Mouse (Mus musculus) fat pad, adult 2 months (tissue): ENCODE measurements around the gene Tex10.

Experiments used
- DNase-seq: peaks from one replicate; pipeline ENCODE4 v3.0.0-alpha.2; 2011; ENCODE audit warnings: low read depth, low spot score; ENCODE audit errors: extremely low read depth

Gene Tex10

DNA sequence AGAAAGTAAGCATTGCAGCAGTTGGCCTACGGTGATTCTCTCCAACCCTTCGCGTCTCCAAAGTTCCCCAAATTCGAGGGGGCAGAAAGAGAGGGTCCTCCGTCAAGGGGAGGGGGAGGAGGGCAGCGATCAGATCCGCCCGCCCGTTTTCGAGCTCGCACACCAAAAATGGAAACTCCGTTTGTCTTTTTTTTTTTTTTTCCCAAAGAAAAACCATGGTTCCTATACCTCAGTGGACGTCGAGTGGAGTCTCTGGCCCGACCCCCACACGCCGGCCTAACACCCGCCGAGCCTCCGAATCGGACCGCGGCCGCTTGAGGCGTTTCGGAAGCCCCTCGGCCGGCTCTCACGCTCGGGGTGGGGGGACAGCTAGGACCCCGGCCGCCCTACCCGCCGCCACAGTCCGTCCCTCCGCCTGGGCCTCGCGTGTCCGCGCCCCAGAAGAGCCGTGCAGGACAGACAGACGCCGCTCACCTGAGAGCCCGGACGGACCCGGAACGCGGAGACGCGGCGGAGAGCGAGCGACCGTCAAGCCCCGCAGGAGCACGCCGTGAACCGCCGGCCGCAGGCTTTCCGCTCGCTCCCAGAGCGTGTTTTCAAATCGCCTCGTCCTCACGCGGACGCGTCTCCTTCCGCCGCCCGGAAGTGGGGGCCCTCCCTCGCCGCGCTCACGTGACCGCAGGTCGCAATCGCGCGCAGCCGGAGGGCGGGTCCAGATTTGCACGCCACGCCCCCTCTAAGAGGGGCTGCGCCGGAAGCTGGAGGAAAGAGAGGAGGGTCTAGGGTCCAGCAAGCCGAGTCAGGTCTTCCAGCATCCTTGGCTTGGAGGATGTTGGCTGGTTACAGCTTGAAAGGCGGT is at the start of gene Tex10:
Gene Tex10 (minus strand): TSS at position 668 of the 859 bp plus-strand sequence.
- peak; percentile 7 for DNase-seq

DNA sequence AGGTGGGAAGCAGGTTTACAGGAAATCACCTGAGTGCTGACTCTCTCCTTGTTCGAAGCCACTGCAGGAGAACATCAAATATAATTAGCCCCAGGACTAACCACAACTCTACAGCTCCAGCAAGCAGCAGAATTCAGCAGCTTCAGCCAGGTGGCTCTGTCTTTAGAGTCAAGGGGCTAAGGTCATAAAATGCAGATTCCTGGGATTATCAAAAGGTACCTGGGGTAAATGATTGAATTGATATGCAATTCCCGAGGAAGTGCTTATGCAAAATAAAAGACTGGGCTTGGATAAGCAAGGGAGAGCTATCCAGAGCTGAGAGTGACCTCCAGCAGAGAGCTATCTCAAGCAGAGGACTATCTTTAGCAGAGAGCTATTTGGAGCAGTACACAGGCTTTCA is 37.6 kb upstream of the Tex10 start:
- no peak for DNase-seq

DNA sequence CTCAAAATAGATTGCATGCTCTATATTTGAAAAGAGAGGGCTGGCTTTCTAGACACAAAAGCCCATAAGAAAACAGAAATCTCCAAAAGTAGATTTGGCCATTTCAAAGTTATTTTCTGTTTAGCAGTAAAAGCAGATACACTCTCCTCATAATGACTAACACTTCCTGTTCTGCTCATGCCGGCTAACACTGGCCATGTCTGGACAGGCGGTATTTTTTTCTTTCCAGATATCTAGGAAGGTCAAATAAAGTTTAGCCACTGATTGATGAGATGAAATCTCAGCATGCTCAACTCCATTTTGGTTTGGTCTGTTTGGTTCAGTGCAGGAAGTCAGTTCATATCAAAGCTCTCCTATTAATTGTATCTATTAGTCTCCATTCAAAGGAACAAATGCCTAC is 19.3 kb upstream of the Tex10 start:
- DNase-seq, result no peak

DNA sequence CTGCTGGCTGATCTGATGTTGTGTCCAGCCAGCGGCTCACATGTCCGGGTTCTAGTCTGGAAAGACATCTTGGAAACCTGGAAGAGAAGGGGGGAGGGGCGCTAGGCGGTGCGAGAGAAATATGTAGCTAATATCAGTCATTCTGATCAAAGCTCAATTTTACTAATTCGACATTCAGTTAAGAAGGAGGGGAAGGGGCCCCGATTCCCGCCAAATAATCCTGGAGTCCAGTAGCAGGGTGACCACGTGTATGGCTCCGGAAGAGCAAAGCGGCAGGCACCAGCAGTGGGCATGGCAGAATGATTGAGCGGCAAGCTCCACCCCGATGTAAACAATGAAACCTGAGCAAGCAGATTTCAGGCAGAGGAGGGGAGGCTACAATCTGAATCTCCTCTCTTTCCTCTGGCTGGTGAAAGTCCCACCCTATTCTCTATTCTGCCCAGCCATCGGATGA is 18.1 kb upstream of the Tex10 start:
- DNase-seq, result no peak

DNA sequence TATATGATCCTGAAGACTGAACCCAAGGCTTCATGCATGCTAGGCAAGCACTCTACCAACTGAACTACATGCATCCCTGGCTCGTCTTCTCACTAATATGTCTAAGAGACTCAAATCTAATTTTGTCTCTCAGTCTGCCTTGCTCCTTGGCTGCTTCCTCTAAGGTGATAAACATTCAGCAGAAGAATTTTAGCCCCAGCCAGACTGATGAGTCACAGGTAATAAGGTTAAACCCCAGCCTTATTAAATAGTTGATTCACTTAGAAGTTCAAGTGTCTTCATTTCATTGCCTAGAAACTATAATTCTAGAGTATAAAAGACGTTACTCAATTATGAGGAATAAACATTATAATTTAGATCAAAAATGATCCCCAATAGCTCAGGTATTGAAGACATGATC is 15.7 kb upstream of the Tex10 start:
- no peak for DNase-seq

DNA sequence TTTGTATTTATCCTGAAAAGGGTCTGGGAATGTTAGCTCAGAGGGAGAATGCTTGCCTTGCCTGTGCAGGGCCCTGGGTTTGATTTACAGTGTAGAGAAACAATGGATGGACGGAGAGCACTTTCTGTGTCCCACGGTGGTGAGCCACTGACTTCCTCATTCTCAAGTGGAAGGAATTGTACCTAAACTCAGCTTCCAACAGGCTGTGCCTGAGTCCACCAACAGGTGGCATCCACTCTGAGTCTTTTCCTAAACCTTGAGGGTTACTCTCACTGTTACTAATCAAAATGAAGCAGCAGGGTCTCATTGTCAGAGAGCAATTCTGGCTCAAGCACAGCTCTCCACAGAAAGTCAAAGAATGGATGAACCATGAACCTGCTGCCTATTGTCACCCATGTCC is 8.0 kb upstream of the Tex10 start:
- no peak for DNase-seq

DNA sequence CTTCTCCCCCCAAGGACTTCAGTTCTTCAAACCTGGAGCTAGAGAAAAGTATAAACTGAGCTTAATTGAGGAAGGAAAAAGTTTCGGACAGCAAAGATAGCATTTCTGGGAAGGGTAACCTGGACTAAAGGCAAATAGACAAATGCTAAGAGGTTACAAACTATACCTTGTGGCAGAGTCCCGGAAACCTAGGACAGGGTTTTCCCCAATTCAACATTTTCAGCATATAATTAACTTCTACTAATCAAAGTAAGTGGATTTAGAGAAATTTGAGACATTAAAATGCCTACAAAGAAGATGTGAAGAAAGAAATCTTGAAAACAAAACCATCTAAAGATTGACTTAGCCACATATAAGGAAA is 372 bp upstream of the Tex10 start:
- no peak for DNase-seq

DNA sequence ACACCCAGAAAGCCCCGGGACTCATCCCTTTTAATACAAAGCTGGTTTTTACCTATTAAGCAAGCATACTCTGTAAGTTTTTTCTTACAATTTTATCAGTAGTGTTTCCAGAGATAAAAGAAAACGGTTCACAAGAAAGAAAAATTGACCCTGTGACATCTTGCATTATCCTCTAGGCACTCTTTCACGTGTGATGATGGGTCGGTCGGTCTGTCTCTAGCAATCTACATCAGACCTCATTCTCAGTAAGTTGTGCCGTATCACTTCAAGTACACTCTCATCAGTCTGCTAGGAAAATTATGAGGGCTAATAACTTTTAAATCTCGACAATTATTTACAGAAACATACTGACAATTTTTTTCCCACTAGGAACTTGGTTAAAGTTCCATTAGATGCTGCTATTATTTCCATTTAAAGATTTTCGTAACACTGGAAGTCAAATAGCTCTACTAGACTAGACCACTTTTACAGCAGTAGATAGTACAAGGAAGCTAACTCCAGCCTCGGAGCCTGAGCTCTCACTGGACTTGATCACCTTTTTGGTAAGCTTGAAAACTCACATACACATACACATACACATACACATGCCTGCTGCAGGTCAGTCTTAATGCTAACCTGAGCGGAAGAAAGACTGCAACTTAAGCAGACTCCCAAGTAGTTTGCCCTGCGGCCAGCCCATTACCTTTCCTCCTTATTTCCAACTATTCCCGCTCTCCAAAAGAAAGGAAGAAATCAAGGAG is 1.0 kb downstream of the Tex10 start:
- DNase-seq, result no peak

DNA sequence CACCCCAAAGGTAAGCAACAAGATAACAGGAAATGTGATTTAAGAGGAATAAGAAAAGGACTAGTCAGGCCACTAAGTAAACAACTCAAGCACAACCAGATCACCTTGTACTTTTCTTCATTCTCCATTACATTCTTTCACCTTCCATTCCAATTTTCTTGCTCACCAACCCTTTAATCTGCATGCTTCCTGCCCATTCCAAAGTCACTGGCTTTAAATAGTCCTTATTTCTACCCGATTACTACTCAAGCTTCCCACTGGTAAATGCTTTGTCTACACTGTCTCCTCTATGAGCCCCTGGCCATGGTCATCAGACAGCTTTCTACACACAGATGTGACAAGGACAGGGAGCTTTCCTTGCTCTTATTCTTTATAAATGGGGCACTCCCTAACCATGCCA is 2.3 kb downstream of the Tex10 start:
- DNase-seq, result no peak

DNA sequence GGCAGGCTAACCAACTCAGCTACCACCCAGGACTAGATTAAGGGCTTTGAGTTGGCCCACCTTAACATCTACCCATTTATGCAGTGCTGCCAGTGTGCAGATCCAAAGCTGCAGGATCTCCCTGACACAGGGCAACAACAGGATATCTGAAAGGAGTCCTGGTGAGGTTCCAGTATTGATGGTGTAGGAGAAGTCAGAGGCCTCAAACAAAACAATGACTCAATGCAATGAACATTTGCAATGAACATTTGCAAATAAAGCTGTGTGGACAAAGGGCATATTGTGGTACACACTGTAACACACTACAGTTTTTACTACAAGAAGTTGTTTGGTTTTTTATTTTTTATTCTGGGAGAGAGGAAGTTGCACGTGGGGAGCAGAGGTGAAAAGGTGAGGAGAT is 12.2 kb downstream of the Tex10 start:
- no peak for DNase-seq

DNA sequence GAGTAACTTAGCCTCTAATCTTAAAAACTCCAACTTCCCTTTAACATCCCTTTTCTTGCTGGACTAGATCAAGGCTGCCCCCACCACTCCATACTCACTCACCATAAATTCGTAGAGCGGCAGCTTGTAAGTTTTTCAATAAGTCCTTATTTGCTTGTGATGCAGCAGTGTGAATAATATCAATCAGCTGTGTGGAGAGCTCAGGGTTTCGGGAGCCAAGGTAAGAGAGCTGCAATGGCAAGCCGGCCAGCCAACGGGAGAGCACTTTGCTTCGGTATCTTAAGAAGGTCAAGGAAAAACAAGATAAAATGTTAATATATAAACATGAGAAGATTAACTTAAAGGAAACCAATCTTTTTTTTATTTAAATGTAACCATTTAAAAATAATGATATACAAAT is 14.8 kb downstream of the Tex10 start:
- DNase-seq, result no peak

DNA sequence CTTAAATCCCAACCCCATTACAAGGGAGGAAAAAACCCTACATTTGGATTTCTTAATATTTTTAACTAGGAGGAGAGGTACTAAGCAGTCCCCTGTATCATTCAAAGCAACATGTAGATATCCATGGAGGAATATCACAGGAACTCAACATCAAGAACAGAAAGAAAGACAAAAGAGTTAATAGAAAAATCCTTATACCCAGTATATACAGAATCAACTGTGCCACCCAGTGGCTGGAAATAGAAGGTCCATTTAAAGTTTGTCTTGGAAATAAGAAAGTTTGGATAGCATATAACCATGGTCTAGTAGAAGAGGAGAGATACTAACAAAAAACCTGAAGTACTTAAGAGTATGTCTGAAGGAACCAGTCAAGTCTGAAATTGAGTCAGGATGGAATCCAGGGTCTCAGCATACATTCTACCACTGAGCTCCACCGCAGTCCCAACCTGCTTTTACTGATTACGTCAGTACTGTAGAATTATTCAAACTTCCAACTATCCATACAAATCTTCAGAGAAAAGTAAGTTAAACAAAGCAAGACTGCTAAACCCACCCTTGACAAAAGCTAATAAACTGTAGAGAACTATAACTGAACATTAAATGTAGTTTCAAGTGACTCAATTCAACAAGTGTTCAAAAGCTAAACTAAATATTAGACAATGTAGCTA is 19.0 kb downstream of the Tex10 start:
- DNase-seq, result no peak

DNA sequence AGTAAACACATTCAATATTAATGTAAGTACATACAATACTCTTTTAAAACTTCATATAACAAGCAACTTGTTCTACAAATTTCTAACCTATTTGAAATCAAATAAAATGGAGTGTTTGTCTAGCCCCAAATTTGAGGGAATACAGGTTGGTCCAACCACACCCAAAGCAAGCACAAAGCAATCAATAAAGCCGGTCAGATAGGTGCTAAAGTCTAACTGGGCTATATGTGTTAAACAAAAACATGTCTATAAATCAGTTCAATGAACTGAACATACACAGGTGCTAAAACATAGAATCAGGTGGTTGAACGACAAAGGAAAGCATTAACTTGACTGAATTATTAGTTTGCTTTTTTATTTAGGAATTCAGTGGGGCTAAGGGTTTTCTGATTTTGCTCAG is 45.2 kb downstream of the Tex10 start:
- DNase-seq, result no peak

DNA sequence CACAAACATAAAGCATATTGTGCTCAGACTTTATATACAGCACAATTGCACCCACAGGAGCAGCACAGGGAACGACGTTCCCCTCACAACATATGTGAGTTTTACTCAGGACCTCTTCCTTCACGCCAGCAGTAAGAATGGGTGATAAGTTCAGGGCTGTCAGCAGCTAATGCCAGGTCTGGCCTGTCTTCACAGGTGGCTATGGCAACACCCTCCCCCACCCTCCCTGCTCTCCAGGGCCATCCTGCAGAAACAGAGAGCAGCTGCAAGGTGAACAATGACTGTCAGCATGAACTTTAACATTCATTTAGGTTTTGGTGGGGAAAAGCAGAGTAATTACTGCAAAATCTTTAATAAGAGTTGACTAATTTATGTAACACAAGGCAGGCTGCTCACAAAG is 45.8 kb downstream of the Tex10 start:
- DNase-seq, result no peak

DNA sequence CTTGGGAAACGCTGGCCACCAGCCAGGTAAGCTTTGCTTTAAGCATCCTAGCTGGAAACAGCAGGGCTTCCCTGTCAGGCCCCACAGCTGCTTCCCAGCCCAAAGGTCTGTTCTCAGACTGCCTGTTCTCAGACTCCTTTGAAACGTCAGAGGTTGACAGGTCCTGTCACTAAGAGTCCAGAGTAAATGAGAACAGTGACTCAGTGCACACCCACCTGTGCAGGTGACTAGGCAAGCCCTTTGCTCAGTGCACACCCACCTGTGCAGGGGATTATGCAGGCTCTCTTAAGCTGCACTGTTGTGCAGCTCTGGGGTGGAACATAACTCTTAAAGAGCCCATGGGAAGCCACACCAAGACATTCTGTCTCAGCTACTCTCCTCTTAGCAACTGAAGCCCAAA is 49.5 kb downstream of the Tex10 start:
- DNase-seq, result no peak

DNA sequence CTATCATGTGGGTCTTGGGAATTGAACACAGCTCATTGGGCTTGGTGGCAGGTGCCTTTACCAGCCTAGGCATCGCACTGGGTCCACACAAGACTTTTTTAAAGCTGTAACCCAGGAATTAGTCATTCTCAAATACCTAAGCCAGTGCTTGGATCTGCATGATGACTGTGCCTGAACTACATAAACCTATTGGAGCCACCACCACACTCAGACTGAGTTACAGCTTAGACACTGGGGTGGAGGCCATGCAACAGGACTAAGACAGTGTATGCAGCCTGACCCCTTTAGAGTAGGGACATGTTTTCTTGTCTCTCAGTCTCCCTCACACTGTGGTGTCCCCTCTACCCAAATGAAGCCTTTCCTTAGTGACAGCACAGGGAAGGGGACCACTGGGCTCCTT is 50.6 kb downstream of the Tex10 start:
- no peak for DNase-seq

DNA sequence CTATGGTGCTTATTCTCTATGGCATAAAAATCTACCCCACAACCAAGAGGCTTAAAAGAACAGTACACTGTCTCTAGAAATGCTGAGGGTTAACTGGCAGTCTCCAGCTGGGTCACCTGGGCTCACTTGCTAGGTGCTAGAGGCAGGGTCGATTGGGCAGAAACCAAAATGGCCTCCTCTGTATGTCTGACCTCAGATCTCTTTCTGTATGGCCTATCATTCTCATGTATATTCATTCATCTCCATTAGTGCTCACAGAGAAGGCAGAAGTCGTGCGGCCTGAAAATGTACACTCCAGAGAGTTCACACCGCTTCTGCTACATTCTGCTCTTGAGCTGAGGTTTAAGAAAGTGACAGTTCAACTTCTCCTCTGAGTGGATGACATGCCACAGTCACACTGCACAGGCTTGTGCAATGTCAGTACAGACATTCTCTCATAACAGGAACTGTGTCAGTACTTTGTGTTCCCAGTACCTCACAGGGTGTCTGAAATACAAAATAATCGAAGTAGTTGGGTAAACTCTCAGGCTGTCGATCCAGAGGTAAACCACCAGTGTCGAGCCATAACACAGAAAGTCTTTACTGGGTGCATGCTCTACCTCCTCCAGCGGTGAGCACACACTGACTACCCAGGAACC is 54.3 kb downstream of the Tex10 start:
- no peak for DNase-seq

DNA sequence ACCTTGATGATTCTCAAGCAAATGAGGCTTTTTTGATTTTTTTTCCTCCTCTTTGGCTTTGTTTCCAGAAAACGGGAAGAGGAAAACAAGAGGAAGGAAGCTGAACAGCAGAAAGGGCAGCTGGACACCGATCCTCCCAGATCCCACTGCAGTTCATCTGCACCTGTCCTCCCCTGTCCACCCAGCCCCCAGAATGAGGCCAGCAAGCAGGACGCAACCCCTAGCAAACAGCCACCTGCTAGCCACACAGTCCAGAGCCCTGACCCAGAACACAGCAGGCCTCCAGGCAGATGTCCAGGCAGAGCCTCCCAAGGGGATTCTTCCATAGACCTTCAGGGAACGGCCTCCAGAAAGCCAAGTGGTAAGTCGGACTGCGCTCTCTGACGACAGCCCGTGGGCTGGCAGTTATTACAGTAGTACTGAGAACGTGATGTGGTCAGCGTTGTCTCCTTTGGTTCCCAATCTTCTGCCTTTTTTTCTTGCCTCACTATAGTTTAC is 57.4 kb downstream of the Tex10 start:
- DNase-seq, result no peak

DNA sequence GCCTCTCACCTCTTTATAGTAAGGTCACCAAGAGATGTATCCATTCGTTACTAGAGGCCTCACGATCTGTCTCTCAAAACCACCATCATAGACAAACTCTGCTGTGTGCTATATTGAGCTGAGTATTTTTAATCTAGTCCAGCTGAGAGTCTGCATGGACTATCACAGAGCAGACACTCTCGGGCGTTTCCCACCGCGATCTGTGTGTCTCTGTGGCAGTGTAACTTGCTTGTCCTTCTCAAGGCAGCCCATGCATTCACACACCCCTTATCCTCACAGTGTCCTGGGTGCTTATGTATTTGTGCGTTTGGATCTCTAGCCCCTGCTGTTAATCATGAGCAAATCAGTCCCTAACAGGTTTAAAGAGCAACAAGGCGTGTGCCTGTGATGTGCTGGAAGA is 59.8 kb downstream of the Tex10 start:
- DNase-seq, result no peak

DNA sequence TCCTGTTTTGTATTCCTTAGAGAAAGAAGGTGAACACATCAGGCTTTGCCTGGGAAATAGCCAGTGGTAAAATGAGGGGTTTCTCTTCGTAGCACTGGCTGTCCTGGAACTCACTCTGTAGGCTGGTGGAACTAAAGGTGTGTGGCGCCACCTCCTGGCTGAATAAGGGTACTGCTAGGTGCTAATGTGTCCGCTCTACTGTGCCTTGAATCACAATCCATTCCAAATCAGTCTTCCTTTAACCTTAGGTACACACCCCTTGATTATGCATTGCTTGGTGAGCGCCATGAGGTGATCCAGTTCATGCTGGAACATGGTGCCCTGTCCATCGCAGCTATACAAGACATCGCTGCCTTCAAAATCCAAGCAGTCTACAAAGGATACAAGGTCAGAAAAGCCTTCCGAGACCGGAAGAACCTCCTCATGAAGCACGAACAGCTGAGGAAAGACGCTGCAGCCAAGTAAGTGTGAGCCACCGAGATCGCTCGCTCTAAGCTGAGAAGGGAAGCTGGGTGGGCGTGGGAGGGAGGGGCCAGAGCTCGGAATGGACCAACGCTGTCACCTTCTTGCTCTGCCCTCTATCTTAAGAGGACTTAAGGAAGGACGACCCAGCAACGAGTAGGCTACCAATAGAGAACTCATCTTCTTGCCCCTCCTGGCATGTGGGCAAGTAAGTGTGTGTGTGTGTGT is 65.8 kb downstream of the Tex10 start:
- no peak for DNase-seq
